Mouse (Mus musculus): ENCODE measurements at regions not wholly inside any gene's neighbourhood (a gene's known extent, or its start where the extent isn't known, plus 50 kb on each side); places are given as distances from the start of the nearest gene placed in this dataset.

DNA sequence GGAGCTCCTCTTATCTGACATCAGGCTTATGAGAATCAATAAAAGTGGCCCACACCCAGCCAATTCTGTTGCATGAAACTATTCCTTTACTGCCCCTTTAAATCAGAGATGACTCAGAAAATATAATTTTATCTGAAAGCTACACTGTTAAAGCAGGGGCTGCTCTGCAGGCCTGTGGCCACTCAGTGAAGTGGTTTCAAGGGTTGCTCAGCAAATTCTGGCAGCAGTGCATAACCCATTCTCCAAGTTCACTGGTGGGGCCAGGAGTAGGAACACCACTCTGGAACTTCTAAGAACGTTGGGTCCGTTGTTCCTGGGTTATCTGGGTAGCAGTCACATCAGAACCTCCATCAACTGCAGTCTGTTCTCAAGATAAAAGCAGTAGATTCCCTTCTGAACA lies 236.2 kb downstream of the Fam84b start:
- ATAC-seq: no peak
- WGBS (ENCODE audit: insufficient replicate concordance): 31% methylated on average over 2 of the region's 2 CpGs
- Histone ChIP-seq H3K4me2 (no peak overlapping the region), H3K36me3 (no peaks in the 10 kb centered on the region), H3K4me1 (no peaks in the 10 kb centered on the region), H3K27me3 (replicated peaks) (no peaks in the 10 kb centered on the region), H3K27ac (no peak overlapping the region), H3K9me3 (replicated peaks) (no peaks in the 10 kb centered on the region), H3K4me3 (no peak overlapping the region), H3K9ac (no peak overlapping the region)

DNA sequence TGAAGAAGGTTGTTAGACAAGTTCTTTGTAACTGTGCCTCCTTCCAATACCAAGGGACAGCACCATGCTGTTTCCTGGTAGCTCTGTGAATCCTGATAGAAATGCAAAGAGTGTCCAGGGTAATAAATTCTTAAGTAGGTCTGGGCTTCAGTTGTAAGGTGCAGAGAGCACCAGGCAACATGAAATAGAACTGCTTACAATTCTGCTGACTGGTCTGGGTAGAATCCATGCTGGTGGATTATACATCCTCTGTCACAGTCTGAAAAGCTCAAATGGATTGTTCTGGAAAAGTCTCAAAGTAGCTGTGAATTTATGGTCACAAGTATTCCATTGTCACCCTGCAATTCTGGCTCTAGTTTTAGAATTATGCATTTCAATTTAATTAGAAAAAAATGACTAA lies 251.7 kb downstream of the Fam84b start:
- Histone ChIP-seq H3K27ac (no peak overlapping the region), H3K27me3 (replicated peaks) (no peaks in the 10 kb centered on the region), H3K9ac (no peak overlapping the region), H3K4me2 (no peak overlapping the region), H3K36me3 (no peaks in the 10 kb centered on the region), H3K4me1 (no peaks in the 10 kb centered on the region), H3K4me3 (no peak overlapping the region), H3K9me3 (replicated peaks) (no peaks in the 10 kb centered on the region)
- no peak for ATAC-seq

DNA sequence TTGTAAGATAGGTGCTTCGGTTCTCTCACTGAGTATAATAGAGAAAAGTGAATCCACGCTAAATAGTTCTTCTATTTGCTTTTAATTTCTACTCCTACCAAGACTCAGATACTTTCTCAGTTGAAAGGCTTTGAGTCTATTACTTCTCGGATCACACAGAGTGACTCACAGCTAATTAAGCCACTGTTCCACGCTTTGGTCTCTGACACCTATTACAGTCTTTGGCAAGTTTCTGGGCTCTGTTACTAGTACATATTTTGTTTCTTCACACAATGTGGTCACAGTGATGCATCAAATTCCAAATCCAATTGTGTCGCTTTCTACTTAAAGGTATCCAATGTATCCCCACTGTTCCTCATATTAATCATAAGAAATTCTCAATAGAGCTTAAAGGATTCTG lies 276.5 kb downstream of the Fam84b start:
- WGBS (ENCODE audit: insufficient replicate concordance): 67% methylated on average over 5 of the region's 5 CpGs
- Histone ChIP-seq H3K36me3 (no peaks in the 10 kb centered on the region), H3K4me1 (no peaks in the 10 kb centered on the region), H3K27me3 (replicated peaks) (no peaks in the 10 kb centered on the region), H3K27ac (no peak overlapping the region), H3K4me2 (no peak overlapping the region), H3K9me3 (replicated peaks) (no peaks in the 10 kb centered on the region), H3K9ac (no peak overlapping the region), H3K4me3 (no peak overlapping the region)
- no peak for ATAC-seq

DNA sequence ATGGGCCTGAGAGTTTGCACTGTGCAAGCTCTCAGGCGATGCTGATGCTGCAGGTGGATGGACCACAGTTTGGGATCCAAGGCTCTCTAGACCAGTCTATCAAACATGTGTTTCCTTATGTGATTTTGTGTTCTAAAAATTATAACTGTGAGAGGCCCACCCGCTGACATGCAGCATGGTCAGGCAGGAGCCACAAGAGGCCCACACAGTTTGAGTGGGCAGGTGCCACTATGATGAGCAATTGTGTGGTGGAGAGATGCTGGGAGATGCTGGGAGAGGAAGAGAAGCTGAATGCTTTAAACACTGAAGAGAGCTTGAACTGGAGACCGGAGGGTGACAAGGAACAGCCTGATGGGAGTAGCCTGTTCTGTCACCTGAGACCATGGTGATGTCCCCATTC lies 287.3 kb downstream of the Fam84b start:
- 65% methylated on average over 3 of the region's 3 CpGs for WGBS (ENCODE audit: insufficient replicate concordance)
- H3K36me3 ChIP-seq: no peaks in the 10 kb centered on the region
- H3K27me3 ChIP-seq (replicated peaks): no peaks in the 10 kb centered on the region
- no peak overlapping the region for H3K27ac ChIP-seq
- no peaks in the 10 kb centered on the region for H3K9me3 ChIP-seq (replicated peaks)
- H3K4me2 ChIP-seq: no peak overlapping the region
- no peak overlapping the region for H3K9ac ChIP-seq
- no peaks in the 10 kb centered on the region for H3K4me1 ChIP-seq
- no peak overlapping the region for H3K4me3 ChIP-seq
- no peak for ATAC-seq

DNA sequence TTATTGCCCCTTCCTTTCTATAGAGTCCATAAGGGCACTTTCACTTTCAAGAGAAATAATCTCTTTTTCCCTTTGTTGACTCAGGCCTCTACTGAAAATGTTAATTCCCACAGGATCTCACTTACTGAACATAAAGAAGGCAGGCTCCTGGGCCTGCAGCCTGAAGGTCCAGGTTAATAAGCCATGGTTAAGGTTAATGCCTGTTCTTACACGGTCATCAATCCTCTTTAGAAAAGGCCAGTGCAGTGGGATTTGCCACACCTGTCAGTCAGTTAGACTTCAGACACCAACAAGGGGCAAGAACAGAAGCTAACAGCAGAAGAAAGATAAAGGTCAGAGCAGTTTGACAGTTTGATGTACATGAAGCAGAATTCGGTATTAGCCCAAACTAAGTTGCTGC lies 288.6 kb downstream of the Fam84b start:
- H3K9me3 ChIP-seq (replicated peaks): no peaks in the 10 kb centered on the region
- H3K27ac ChIP-seq: no peak overlapping the region
- H3K36me3 ChIP-seq: no peaks in the 10 kb centered on the region
- H3K4me1 ChIP-seq: no peaks in the 10 kb centered on the region
- no peak overlapping the region for H3K4me2 ChIP-seq
- 62% methylated on average over 2 of the region's 2 CpGs for WGBS (ENCODE audit: insufficient replicate concordance)
- H3K27me3 ChIP-seq (replicated peaks): no peaks in the 10 kb centered on the region
- no peak overlapping the region for H3K4me3 ChIP-seq
- no peak overlapping the region for H3K9ac ChIP-seq
- ATAC-seq: no peak

DNA sequence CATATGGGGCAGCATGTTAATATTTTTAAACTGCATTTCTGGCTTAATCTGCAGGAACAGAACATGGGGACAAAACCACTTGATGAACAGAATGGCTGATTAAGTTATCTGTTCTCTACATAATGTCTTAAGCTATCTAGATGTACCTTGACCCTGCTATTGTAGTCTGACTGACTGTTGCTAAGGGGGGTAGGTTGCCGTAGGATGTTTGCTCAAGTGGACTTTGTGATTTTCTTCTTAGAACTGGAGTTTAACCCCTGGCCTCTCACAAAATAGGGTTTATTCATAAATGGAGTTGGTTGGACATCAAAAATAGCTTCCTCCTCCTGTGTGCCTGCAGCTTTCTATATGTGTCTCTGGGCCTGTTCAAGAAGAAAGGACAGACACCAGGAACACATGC lies 292.9 kb downstream of the Fam84b start:
- WGBS (ENCODE audit: insufficient replicate concordance): 68% methylated on average over 1 of the region's 1 CpGs

DNA sequence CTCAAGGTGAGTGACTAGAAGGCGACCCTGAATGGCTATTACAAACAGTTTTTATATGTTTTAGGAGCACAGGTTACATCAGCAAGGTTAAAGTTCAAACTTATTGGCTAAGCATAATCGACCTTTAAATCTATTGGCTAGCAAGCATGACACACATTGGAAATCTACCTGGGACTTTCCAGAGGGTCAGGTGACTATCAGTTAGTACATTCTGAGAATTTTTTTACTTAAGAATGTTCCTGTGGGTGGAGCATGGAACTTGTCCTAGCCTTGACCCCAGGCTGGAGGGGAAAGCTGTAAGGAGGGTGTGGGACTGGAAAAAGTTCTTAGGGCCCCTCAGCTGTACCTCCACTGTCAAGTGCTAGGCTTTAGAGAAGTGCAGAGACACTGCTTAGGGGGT lies 297.9 kb downstream of the Fam84b start:
- no peaks in the 10 kb centered on the region for H3K36me3 ChIP-seq
- H3K9ac ChIP-seq: no peak overlapping the region
- no peak overlapping the region for H3K4me3 ChIP-seq
- no peaks in the 10 kb centered on the region for H3K27me3 ChIP-seq (replicated peaks)
- no peak for ATAC-seq
- H3K4me2 ChIP-seq: no peak overlapping the region
- WGBS (ENCODE audit: insufficient replicate concordance): 54% methylated on average over 2 of the region's 2 CpGs
- no peaks in the 10 kb centered on the region for H3K4me1 ChIP-seq
- H3K27ac ChIP-seq: no peak overlapping the region
- no peaks in the 10 kb centered on the region for H3K9me3 ChIP-seq (replicated peaks)

More for the DNA sequence above, 292.9 kb downstream of the Fam84b start:
- no peak overlapping the region for H3K4me3 ChIP-seq
- ATAC-seq: no peak
- H3K9ac ChIP-seq: no peak overlapping the region
- H3K9me3 ChIP-seq (replicated peaks): no peaks in the 10 kb centered on the region
- no peaks in the 10 kb centered on the region for H3K4me1 ChIP-seq
- no peak overlapping the region for H3K4me2 ChIP-seq
- no peaks in the 10 kb centered on the region for H3K27me3 ChIP-seq (replicated peaks)
- H3K36me3 ChIP-seq: no peaks in the 10 kb centered on the region
- H3K27ac ChIP-seq: no peak overlapping the region

DNA sequence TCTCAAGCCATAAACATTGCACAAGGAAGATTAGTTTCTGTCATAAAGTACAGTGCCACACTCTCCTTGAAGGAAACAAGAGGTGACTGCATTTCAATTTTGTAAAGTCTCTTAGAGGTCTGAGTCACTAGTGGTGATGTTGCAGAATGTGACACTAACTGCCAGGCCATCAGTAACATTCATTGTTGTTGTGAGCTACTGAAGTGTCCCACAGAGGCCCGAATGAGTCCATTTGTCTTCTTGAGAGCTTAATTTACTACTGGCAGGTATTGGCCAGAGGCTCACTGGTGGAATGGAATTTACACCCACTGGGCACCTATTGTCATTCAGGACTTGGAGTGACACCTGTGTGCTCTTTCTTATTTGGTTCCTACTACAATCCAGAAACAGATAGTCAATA lies 299.0 kb downstream of the Fam84b start:
- Histone ChIP-seq H3K4me1 (no peaks in the 10 kb centered on the region), H3K36me3 (no peaks in the 10 kb centered on the region), H3K27me3 (replicated peaks) (no peaks in the 10 kb centered on the region), H3K27ac (no peak overlapping the region), H3K9ac (no peak overlapping the region), H3K9me3 (replicated peaks) (no peaks in the 10 kb centered on the region), H3K4me3 (no peak overlapping the region), H3K4me2 (no peak overlapping the region)
- 52% methylated on average over 1 of the region's 1 CpGs for WGBS (ENCODE audit: insufficient replicate concordance)
- no peak for ATAC-seq

DNA sequence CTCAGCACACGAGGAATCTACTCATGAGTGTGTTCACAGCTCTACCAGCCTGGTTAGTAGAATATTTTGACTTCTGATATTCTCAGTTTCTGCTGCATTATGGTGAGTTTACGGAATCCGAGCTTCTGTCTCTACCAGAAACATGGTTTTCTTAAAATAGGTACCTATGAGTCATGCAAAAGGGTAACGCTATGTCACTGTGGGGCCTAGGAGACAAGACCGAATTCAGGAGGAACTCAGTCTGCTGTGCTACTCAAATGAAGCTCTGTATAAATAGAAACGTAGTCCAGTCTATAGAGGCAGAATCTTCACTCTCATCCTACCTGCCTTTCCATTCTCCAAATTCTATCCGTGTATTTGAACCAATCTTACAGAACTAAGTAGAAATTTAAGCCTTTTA lies 305.5 kb downstream of the Fam84b start:
- H3K4me3 ChIP-seq: no peak overlapping the region
- H3K36me3 ChIP-seq: no peaks in the 10 kb centered on the region
- ATAC-seq: no peak
- no peaks in the 10 kb centered on the region for H3K27me3 ChIP-seq (replicated peaks)
- H3K4me2 ChIP-seq: no peak overlapping the region
- H3K4me1 ChIP-seq: no peaks in the 10 kb centered on the region
- WGBS (ENCODE audit: insufficient replicate concordance): 65% methylated on average over 7 of the region's 7 CpGs
- no peaks in the 10 kb centered on the region for H3K9me3 ChIP-seq (replicated peaks)
- no peak overlapping the region for H3K9ac ChIP-seq
- H3K27ac ChIP-seq: no peak overlapping the region

DNA sequence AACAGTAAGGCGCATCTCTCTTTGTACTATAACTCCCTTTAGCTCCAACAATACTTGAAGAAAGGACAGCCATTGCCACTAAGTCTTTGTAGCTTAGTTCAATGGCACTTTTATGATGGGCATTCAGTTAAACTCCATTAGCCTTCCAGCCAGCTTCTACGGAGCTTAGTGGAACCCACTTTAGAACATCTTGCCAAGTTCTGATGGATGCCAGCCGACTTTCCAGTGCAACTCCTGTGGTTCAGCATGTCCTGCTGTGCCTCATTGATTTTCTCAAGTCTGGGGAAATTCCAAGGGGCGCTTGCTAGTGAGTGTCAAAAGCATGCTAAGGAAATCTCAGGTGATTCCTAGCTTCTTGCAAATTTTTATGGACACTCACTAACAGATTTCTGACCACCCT lies 316.4 kb downstream of the Fam84b start:
- Histone ChIP-seq H3K36me3 (no peaks in the 10 kb centered on the region), H3K4me2 (no peak overlapping the region), H3K4me3 (no peak overlapping the region), H3K4me1 (no peaks in the 10 kb centered on the region), H3K9me3 (replicated peaks) (no peaks in the 10 kb centered on the region), H3K27ac (no peak overlapping the region), H3K27me3 (replicated peaks) (no peaks in the 10 kb centered on the region), H3K9ac (no peak overlapping the region)
- 64% methylated on average over 4 of the region's 4 CpGs for WGBS (ENCODE audit: insufficient replicate concordance)
- no peak for ATAC-seq

DNA sequence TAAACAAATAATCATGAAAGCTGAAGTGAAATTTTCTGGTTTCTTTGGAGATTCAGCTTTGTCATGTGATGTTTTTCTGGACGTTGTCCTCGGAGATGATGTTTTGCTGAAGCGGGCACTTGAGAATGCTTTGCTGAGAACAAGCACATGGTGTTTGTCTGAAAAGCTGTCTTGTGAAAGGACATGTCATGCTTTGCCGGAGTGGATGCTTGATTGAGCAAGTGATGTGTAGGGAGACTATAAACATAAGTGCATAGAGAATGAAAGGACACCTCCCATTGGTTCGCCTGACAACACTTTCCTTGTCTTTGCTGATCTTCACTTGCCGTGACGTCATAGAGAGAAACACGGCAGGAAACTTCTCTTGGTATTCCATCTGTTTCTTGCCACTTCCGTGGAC lies 318.9 kb downstream of the Fam84b start:
- no peaks in the 10 kb centered on the region for H3K27me3 ChIP-seq (replicated peaks)
- H3K36me3 ChIP-seq: no peaks in the 10 kb centered on the region
- 76% methylated on average over 9 of the region's 9 CpGs for WGBS (ENCODE audit: insufficient replicate concordance)
- H3K4me2 ChIP-seq: no peak overlapping the region
- no peak for ATAC-seq
- no peak overlapping the region for H3K9ac ChIP-seq
- H3K27ac ChIP-seq: no peak overlapping the region
- no peak overlapping the region for H3K4me3 ChIP-seq
- H3K9me3 ChIP-seq (replicated peaks): no peaks in the 10 kb centered on the region
- H3K4me1 ChIP-seq: no peaks in the 10 kb centered on the region

DNA sequence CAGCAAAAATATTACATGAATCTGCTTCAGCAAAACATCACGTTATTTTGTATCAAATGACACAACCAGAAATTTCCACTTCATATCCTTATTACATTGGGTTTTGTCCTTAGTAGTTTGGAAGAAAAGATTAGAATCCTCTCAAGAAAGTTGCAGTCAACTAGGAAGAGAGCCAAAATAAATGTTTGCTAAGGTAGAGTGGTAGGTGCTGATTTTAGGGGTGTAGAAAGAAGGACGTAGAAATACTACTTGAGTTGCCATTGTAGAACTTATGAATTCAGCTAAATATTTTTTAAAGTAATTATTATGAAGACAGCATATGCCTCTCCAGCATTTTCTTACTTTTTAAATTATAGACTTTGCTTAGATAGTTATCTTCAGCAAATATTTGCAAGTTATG lies 336.8 kb downstream of the Fam84b start:
- no peaks in the 10 kb centered on the region for H3K4me1 ChIP-seq
- H3K27ac ChIP-seq: no peak overlapping the region
- no peak overlapping the region for H3K4me3 ChIP-seq
- no peaks in the 10 kb centered on the region for H3K27me3 ChIP-seq (replicated peaks)
- ATAC-seq: no peak
- no peaks in the 10 kb centered on the region for H3K9me3 ChIP-seq (replicated peaks)
- 75% methylated on average over 2 of the region's 2 CpGs for WGBS (ENCODE audit: insufficient replicate concordance)
- no peak overlapping the region for H3K9ac ChIP-seq
- H3K36me3 ChIP-seq: no peaks in the 10 kb centered on the region
- no peak overlapping the region for H3K4me2 ChIP-seq

DNA sequence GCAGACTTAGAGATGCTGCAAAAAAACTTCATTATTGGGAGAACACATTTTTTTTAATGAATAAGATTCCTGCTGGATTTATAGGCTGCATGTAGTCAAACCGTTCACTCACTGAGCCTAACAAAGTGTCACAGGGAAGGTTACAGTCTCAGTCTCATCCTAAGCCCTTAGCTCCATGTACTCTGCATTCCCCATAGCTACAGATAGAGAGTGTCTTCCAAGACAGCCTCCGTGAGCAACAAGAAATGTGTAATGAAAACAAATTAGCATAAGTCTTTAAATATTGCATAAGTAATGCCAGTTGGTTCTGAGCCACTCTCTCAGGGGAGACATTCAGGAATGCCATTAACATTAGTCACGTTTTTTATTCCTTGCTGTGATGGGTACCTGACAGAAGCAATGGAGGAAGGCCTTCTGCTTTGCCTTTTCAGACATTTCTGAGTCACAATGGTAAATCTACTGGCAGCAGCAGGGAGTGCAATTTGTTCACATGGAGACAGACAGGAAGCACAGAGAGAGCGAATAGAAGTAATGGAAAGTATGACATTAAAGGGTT lies 376.7 kb downstream of the Fam84b start:
- ATAC-seq: no peak
- Histone ChIP-seq H3K4me3 (no peak overlapping the region), H3K27ac (no peak overlapping the region), H3K4me1 (no peaks in the 10 kb centered on the region), H3K9me3 (replicated peaks) (no peaks in the 10 kb centered on the region), H3K36me3 (no peaks in the 10 kb centered on the region), H3K27me3 (replicated peaks) (no peaks in the 10 kb centered on the region), H3K9ac (no peak overlapping the region), H3K4me2 (no peak overlapping the region)
- 61% methylated on average over 4 of the region's 4 CpGs for WGBS (ENCODE audit: insufficient replicate concordance)
